Mouse (Mus musculus) hindbrain, embryonic 13.5 days (tissue): ENCODE data around the gene Aldh9a1. TPM values are rescaled to one million over a fixed set of nuclear protein-coding genes. Genes with fewer than 3 reads are reported as not detected.

Source experiments
- ATAC-seq: fragments of 200-750 bp; cut with Nextera tagmentation; 2 replicates; pipeline ENCODE4 v1.8.0; 2017; ENCODE audit warnings: moderate TSS enrichment; ENCODE audit not compliant: low FRiP score
- H3K27ac ChIP-seq: fragments of 300-500 bp; sonication (generic); 2 replicates; pipeline ENCODE4 v1.5.1; 2015; ENCODE audit warnings: inconsistent platforms, mild to moderate bottlenecking, moderate library complexity
- H3K27me3 ChIP-seq: fragments of 300-500 bp; sonication (generic); 2 replicates; pipeline ENCODE4 v1.6.1; 2015; ENCODE audit warnings: mild to moderate bottlenecking, inconsistent platforms
- H3K36me3 ChIP-seq: fragments of 300-500 bp; sonication (generic); 2 replicates; pipeline ENCODE4 v1.6.1; 2015; ENCODE audit warnings: mild to moderate bottlenecking, inconsistent platforms
- H3K4me1 ChIP-seq: fragments of 300-500 bp; sonication (generic); replicated peaks from 2 replicates; pipeline ENCODE4 v1.6.1; 2015; ENCODE audit warnings: inconsistent platforms
- H3K4me2 ChIP-seq: fragments of 300-500 bp; sonication (generic); 2 replicates; pipeline ENCODE4 v1.6.1; 2015; ENCODE audit warnings: inconsistent platforms, mild to moderate bottlenecking, moderate library complexity
- H3K4me3 ChIP-seq: fragments of 300-500 bp; sonication (generic); 2 replicates; pipeline ENCODE4 v1.5.1; 2015; ENCODE audit warnings: mild to moderate bottlenecking, inconsistent platforms
- H3K9ac ChIP-seq: fragments of 300-500 bp; sonication (generic); 2 replicates; pipeline ENCODE4 v1.6.1; 2015; ENCODE audit warnings: mild to moderate bottlenecking, inconsistent platforms
- H3K9me3 ChIP-seq: fragments of 300-500 bp; sonication (generic); 2 replicates; pipeline ENCODE4 v1.6.1; 2016; ENCODE audit warnings: inconsistent platforms
- WGBS: fragments of 180-500 bp; shearing (Covaris S2); methylation state at CpG from one replicate; pipeline ENCODE4 v1.1.7; 2015; 5-methylcytosine and 5-hydroxymethylcytosine counted together
- polyA plus RNA-seq: library from polyadenylated mRNA; unstranded; fragments of >200 nt; fragmentation: Nextera tagmentation; extraction: Ambion mirVana; gene quantifications from 2 replicates; pipeline ENCODE4 v1.2.1, GENCODE M21; 2015

Gene Aldh9a1
- polyA plus RNA-seq, 1 experiment from 2014 or later, result 31.1 TPM

GRCm38 (mm10) chr1:167358731-167359130, 8.9 kb downstream of the Aldh9a1 start:
- Histone ChIP-seq H3K36me3 (peaks cover 60% of the 10 kb centered on the region), H3K9ac (no peak overlapping the region), H3K4me1 (no peaks in the 10 kb centered on the region), H3K27me3 (no peaks in the 10 kb centered on the region), H3K4me2 (no peak overlapping the region), H3K27ac (no peak overlapping the region), H3K4me3 (no peak overlapping the region), H3K9me3 (no peaks in the 10 kb centered on the region)
- ATAC-seq, result no peak
- 89% methylated on average over 9 of the region's 9 CpGs for WGBS

- Histone ChIP-seq H3K4me2 (no peak overlapping the region), H3K27me3 (no peaks in the 10 kb centered on the region), H3K4me1 (no peaks in the 10 kb centered on the region), H3K9ac (no peak overlapping the region), H3K9me3 (no peaks in the 10 kb centered on the region), H3K36me3 (peaks cover 50% of the 10 kb centered on the region), H3K27ac (no peak overlapping the region), H3K4me3 (no peak overlapping the region)
- ATAC-seq, result no peak
- WGBS, result 59% methylated on average over 4 of the region's 4 CpGs
Measured at GRCm38 (mm10) chr1:167360268-167360667, 10.5 kb downstream of the Aldh9a1 start.

GRCm38 (mm10) chr1:167362819-167363218, 13.0 kb downstream of the Aldh9a1 start:
- Histone ChIP-seq H3K4me2 (no peak overlapping the region), H3K4me1 (no peaks in the 10 kb centered on the region), H3K9ac (no peak overlapping the region), H3K4me3 (no peak overlapping the region), H3K36me3 (peaks cover 49% of the 10 kb centered on the region), H3K9me3 (no peaks in the 10 kb centered on the region), H3K27me3 (no peaks in the 10 kb centered on the region), H3K27ac (no peak overlapping the region)
- ATAC-seq, result no peak
- WGBS, result 90% methylated on average over 4 of the region's 4 CpGs

GRCm38 (mm10) chr1:167363322-167363721, 13.5 kb downstream of the Aldh9a1 start:
- H3K9me3 ChIP-seq, result no peaks in the 10 kb centered on the region
- no peaks in the 10 kb centered on the region for H3K27me3 ChIP-seq
- no peak overlapping the region for H3K4me3 ChIP-seq
- H3K4me1 ChIP-seq, result no peaks in the 10 kb centered on the region
- peaks cover 48% of the 10 kb centered on the region for H3K36me3 ChIP-seq
- H3K27ac ChIP-seq, result no peak overlapping the region
- ATAC-seq, result 0 out of 2 replicates have a peak, but pooled peaks have one; percentile 52
- WGBS, result 64% methylated on average over 5 of the region's 5 CpGs
- H3K9ac ChIP-seq, result no peak overlapping the region
- no peak overlapping the region for H3K4me2 ChIP-seq

GRCm38 (mm10) chr1:167365808-167366207, 16.0 kb downstream of the Aldh9a1 start:
- no peaks in the 10 kb centered on the region for H3K27me3 ChIP-seq
- H3K27ac ChIP-seq, result no peak overlapping the region
- 94% methylated on average over 7 of the region's 7 CpGs for WGBS
- H3K36me3 ChIP-seq, result peaks cover 43% of the 10 kb centered on the region
- H3K9ac ChIP-seq, result no peak overlapping the region
- no peak for ATAC-seq
- no peak overlapping the region for H3K4me3 ChIP-seq
- no peaks in the 10 kb centered on the region for H3K4me1 ChIP-seq
- H3K4me2 ChIP-seq, result no peak overlapping the region
- no peaks in the 10 kb centered on the region for H3K9me3 ChIP-seq

- H3K9me3 ChIP-seq, result no peaks in the 10 kb centered on the region
- no peak overlapping the region for H3K4me2 ChIP-seq
- no peak overlapping the region for H3K9ac ChIP-seq
- WGBS, result 91% methylated on average over 6 of the region's 6 CpGs
- peaks cover 43% of the 10 kb centered on the region for H3K36me3 ChIP-seq
- no peak overlapping the region for H3K4me3 ChIP-seq
- H3K4me1 ChIP-seq, result no peaks in the 10 kb centered on the region
- H3K27ac ChIP-seq, result no peak overlapping the region
- ATAC-seq, result no peak
- no peaks in the 10 kb centered on the region for H3K27me3 ChIP-seq
Measured at GRCm38 (mm10) chr1:167366621-167367020, 16.8 kb downstream of the Aldh9a1 start.

- Histone ChIP-seq H3K4me1 (no peaks in the 10 kb centered on the region), H3K4me3 (no peak overlapping the region), H3K9me3 (no peaks in the 10 kb centered on the region), H3K27me3 (no peaks in the 10 kb centered on the region), H3K36me3 (peaks cover 51% of the 10 kb centered on the region), H3K4me2 (no peak overlapping the region), H3K9ac (no peak overlapping the region), H3K27ac (no peak overlapping the region)
- WGBS, result 92% methylated on average over 4 of the region's 4 CpGs
- ATAC-seq, result no peak
Measured at GRCm38 (mm10) chr1:167368018-167368417, 18.2 kb downstream of the Aldh9a1 start.

GRCm38 (mm10) chr1:167368513-167368912, 18.7 kb downstream of the Aldh9a1 start:
- Histone ChIP-seq H3K4me3 (no peak overlapping the region), H3K4me1 (no peaks in the 10 kb centered on the region), H3K9me3 (no peaks in the 10 kb centered on the region), H3K27me3 (no peaks in the 10 kb centered on the region), H3K36me3 (peaks cover 51% of the 10 kb centered on the region), H3K9ac (no peak overlapping the region), H3K27ac (no peak overlapping the region), H3K4me2 (no peak overlapping the region)
- 84% methylated on average over 7 of the region's 7 CpGs for WGBS
- ATAC-seq, result no peak

GRCm38 (mm10) chr1:167369905-167370304, 20.1 kb downstream of the Aldh9a1 start:
- WGBS, result 18% methylated on average over 7 of the region's 7 CpGs

GRCm38 (mm10) chr1:167372739-167373138, 22.9 kb downstream of the Aldh9a1 start:
- H3K27ac ChIP-seq, result no peak overlapping the region
- no peak overlapping the region for H3K9ac ChIP-seq
- H3K27me3 ChIP-seq, result peaks cover 10% of the 10 kb centered on the region
- no peak for ATAC-seq
- peaks cover 54% of the 10 kb centered on the region for H3K36me3 ChIP-seq
- WGBS, result 93% methylated on average over 7 of the region's 7 CpGs
- no peak overlapping the region for H3K4me2 ChIP-seq
- peaks cover 11% of the 10 kb centered on the region for H3K4me1 ChIP-seq
- H3K9me3 ChIP-seq, result no peaks in the 10 kb centered on the region
- no peak overlapping the region for H3K4me3 ChIP-seq

More at GRCm38 (mm10) chr1:167369905-167370304, 20.1 kb downstream of the Aldh9a1 start:
- Histone ChIP-seq H3K4me3 (no peak overlapping the region), H3K9ac (no peak overlapping the region), H3K4me1 (peaks cover 6% of the 10 kb centered on the region), H3K36me3 (peaks cover 53% of the 10 kb centered on the region), H3K27ac (no peak overlapping the region), H3K4me2 (no peak overlapping the region), H3K9me3 (no peaks in the 10 kb centered on the region), H3K27me3 (peaks cover 6% of the 10 kb centered on the region; the same call in 1 of the 2 replicates)
- 0 out of 2 replicates have a peak, but pooled peaks have one; percentile 8 for ATAC-seq

- Histone ChIP-seq H3K27ac (no peak overlapping the region), H3K9ac (no peak overlapping the region), H3K36me3 (peaks cover 43% of the 10 kb centered on the region), H3K27me3 (peaks cover 10% of the 10 kb centered on the region), H3K4me2 (no peak overlapping the region), H3K9me3 (no peaks in the 10 kb centered on the region), H3K4me1 (peaks cover 11% of the 10 kb centered on the region), H3K4me3 (no peak overlapping the region)
- no peak for ATAC-seq
- 21% methylated on average over 15 of the region's 15 CpGs for WGBS
Measured at GRCm38 (mm10) chr1:167374003-167374784, 24.4 kb downstream of the Aldh9a1 start.

GRCm38 (mm10) chr1:167374942-167375341, 25.2 kb downstream of the Aldh9a1 start:
- no peak for ATAC-seq
- H3K9ac ChIP-seq, result no peak overlapping the region
- peaks cover 11% of the 10 kb centered on the region for H3K4me1 ChIP-seq
- H3K36me3 ChIP-seq, result peaks cover 43% of the 10 kb centered on the region
- no peak overlapping the region for H3K4me2 ChIP-seq
- 64% methylated on average over 2 of the region's 2 CpGs for WGBS
- H3K9me3 ChIP-seq, result no peaks in the 10 kb centered on the region
- H3K27me3 ChIP-seq, result peaks cover 10% of the 10 kb centered on the region
- H3K27ac ChIP-seq, result no peak overlapping the region
- H3K4me3 ChIP-seq, result no peak overlapping the region

GRCm38 (mm10) chr1:167378019-167378418, 28.2 kb downstream of the Aldh9a1 start:
- Histone ChIP-seq H3K4me2 (no peak overlapping the region), H3K4me1 (peaks cover 15% of the 10 kb centered on the region), H3K4me3 (no peak overlapping the region), H3K36me3 (peaks cover 27% of the 10 kb centered on the region), H3K9ac (no peak overlapping the region), H3K27ac (no peak overlapping the region), H3K27me3 (peaks cover 10% of the 10 kb centered on the region), H3K9me3 (no peaks in the 10 kb centered on the region)
- no peak for ATAC-seq
- WGBS, result 82% methylated on average over 6 of the region's 6 CpGs
